Mouse (Mus musculus): ENCODE measurements around the gene Moxd1. TPM values are rescaled to one million over a fixed set of nuclear protein-coding genes. Genes with fewer than 3 reads are reported as not detected.
A peak's percentile ranks its signal among the peaks of the same experiment; 100 is the strongest.

Moxd1 gene
- total and polyA plus RNA-seq, 2 experiments: not detected

DNA sequence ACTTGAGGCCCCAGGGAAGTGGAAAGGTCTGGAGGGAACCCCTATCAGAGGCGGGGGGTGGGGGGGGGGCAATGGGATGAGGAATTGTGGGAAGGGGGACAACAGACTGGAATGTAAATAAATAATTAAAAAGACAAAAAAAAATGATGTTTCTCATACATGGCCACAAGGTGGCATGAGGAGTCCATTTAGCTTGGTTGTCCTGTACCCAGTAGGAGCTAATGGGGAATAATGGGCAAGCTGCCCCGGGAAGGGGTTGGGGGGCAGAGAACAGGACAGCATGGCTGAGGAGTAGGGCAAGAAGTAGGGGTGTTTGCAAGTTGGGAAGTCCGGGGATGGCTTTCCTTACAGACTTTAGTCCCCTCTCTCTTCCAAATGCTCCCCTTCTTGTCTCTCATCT, 109.5 kb downstream of the Moxd1 start:
- Histone ChIP-seq H3K27me3 (ENCODE audit: control insufficient read depth, insufficient read depth, low read length) (no peaks in the 10 kb centered on the region), H3K79me2 (ENCODE audit: control insufficient read depth, insufficient read depth, low read length) (no peaks in the 10 kb centered on the region), H3K27ac (replicated peaks; ENCODE audit: insufficient read depth, low read depth, low read length) (no peak overlapping the region), H3K4me1 (ENCODE audit: control insufficient read depth, insufficient read depth, low read length) (no peaks in the 10 kb centered on the region), H3K9ac (ENCODE audit: low read depth, low read length) (no peak overlapping the region), H3K4me3 (ENCODE audit: insufficient read depth, low read depth, low read length) (no peak overlapping the region), H3K36me3 (ENCODE audit: control insufficient read depth, insufficient read depth, low read length) (no peaks in the 10 kb centered on the region)
- WGBS: 57% methylated on average over 3 of the region's 3 CpGs
- TF ChIP-seq POLR2A (IDR thresholded peaks at IDR 0.05; ENCODE audit: extremely low read depth, insufficient read depth, low read length) (no peak), CTCF (IDR thresholded peaks at IDR 0.05; ENCODE audit: low read depth, low read length) (peak; percentile 36; the same call in 1 of the 2 replicates)
- DNase-seq (ENCODE audit: extremely low read depth, low read depth, low spot score): no peak

DNA sequence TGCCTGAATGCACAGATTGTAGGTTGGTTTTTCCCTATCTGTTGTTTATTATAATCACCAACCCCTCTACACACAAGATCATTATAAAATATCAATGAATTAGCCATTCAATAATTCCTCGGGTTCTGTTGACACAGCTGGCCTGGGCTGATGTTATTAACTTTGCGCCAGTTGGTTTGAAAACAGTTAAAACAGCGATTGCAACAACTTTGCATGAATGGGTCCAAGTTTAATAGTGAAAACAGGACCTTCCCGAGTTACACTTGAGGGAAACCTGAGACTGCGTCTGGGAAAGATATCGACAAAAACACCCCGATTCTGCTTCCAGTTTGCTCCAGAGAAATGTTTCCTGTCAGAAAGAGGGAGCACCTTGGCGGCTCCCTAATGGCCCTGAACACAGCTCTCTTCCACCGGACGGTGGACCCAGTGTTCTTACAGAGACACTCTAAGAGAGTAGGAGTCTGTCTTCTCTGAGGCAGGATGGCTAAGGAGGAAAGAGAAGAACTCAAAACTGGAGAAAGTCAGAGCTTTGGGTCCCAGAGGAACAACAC, 116.4 kb downstream of the Moxd1 start:
- no peaks in the 10 kb centered on the region for H3K27me3 ChIP-seq (ENCODE audit: control insufficient read depth, insufficient read depth, low read length)
- WGBS: 49% methylated on average over 10 of the region's 10 CpGs
- peaks cover 3% of the 10 kb centered on the region; the same call in 1 of the 2 replicates for H3K4me1 ChIP-seq (ENCODE audit: control insufficient read depth, insufficient read depth, low read length)
- H3K79me2 ChIP-seq (ENCODE audit: control insufficient read depth, insufficient read depth, low read length): no peaks in the 10 kb centered on the region
- TF ChIP-seq CTCF (IDR thresholded peaks at IDR 0.05; ENCODE audit: low read depth, low read length): no peak
- no peak for TF ChIP-seq POLR2A (IDR thresholded peaks at IDR 0.05; ENCODE audit: extremely low read depth, insufficient read depth, low read length)
- no peaks in the 10 kb centered on the region for H3K36me3 ChIP-seq (ENCODE audit: control insufficient read depth, insufficient read depth, low read length)
- DNase-seq (ENCODE audit: extremely low read depth, low read depth, low spot score): peak; percentile 61
- no peak overlapping the region for H3K27ac ChIP-seq (replicated peaks; ENCODE audit: insufficient read depth, low read depth, low read length)
- no peak overlapping the region for H3K4me3 ChIP-seq (ENCODE audit: insufficient read depth, low read depth, low read length)
- no peak overlapping the region for H3K9ac ChIP-seq (ENCODE audit: low read depth, low read length)

DNA sequence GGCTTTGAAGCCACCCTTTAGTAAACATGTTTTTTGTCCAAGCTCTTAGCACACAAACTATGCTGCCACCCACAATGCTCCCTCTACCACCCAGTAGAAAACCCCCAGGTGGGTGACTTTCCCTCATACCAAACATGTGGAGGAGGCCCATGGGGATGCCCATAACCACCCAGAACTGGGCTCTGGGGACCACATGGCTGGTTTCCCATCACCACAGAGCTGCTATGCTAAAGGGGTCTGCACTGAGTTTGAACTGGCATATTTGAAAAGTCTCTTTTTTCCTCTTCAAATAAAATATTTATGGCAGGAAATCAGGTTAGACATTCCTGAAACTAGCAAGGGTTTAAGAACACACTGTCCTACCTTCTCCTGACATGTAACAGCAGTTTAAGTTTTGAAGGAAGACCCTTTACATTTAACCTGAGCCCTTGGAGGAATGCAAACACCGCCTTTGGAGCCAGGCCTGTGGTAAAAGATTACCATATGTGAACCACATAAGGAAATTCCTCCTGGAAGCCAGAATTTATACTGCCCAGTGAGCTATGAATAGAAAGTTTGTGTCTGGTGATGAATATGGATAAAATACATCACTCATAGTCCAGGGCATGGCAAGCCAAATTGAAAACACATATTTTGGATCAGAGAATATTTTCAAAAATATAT, 117.4 kb downstream of the Moxd1 start:
- 70% methylated on average over 1 of the region's 1 CpGs for WGBS
- Histone ChIP-seq H3K27me3 (ENCODE audit: control insufficient read depth, insufficient read depth, low read length) (no peaks in the 10 kb centered on the region), H3K27ac (replicated peaks; ENCODE audit: insufficient read depth, low read depth, low read length) (no peak overlapping the region), H3K36me3 (ENCODE audit: control insufficient read depth, insufficient read depth, low read length) (no peaks in the 10 kb centered on the region), H3K79me2 (ENCODE audit: control insufficient read depth, insufficient read depth, low read length) (no peaks in the 10 kb centered on the region), H3K9ac (ENCODE audit: low read depth, low read length) (no peak overlapping the region), H3K4me1 (ENCODE audit: control insufficient read depth, insufficient read depth, low read length) (peaks cover 3% of the 10 kb centered on the region; the same call in 1 of the 2 replicates), H3K4me3 (ENCODE audit: insufficient read depth, low read depth, low read length) (no peak overlapping the region)
- no peak for DNase-seq (ENCODE audit: extremely low read depth, low read depth, low spot score)
- TF ChIP-seq CTCF (IDR thresholded peaks at IDR 0.05; ENCODE audit: low read depth, low read length) (no peak), POLR2A (IDR thresholded peaks at IDR 0.05; ENCODE audit: extremely low read depth, insufficient read depth, low read length) (no peak)

DNA sequence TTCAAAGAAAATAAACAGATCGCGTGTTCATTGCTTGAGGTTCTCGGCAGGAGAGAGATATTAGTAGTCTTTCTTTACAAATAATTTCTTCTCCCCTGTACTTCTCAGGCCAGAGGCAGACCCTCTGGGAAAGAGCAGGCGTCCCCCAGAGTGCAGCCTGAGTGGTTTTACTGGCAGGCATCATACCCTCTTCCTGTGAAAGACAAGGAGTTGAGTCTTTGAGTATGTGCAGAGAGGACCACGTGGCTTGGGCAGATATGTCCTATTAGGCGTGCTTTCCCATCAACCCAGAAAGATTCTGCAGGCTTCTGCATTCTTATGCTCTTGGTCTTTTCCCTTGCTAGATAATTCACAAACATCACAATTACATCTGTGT, 117.9 kb downstream of the Moxd1 start:
- Histone ChIP-seq H3K4me3 (ENCODE audit: insufficient read depth, low read depth, low read length) (no peak overlapping the region), H3K27me3 (ENCODE audit: control insufficient read depth, insufficient read depth, low read length) (no peaks in the 10 kb centered on the region)

DNA sequence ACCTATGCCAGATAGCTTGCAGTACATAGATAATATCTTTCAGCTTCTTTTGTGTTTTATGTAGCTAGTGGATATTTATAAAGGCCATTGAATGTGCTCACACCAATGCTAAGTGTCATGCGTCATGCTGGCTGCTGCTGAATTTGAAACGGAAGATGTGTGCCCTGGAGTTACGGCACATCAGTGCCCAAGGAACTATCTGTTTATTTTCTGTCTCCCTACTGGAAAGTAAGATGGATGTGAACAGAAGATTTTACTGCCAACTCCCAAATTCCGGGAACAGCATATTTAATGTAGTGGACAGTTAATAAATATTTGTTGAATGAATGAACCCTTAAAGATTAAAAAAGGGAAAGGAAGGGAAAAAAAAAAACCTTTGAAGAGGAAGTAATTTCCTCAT, 119.8 kb downstream of the Moxd1 start:
- Histone ChIP-seq H3K9ac (ENCODE audit: low read depth, low read length) (no peak overlapping the region), H3K79me2 (ENCODE audit: control insufficient read depth, insufficient read depth, low read length) (no peaks in the 10 kb centered on the region), H3K4me1 (ENCODE audit: control insufficient read depth, insufficient read depth, low read length) (peaks cover 3% of the 10 kb centered on the region; the same call in 1 of the 2 replicates), H3K27ac (replicated peaks; ENCODE audit: insufficient read depth, low read depth, low read length) (no peak overlapping the region), H3K4me3 (ENCODE audit: insufficient read depth, low read depth, low read length) (no peak overlapping the region), H3K27me3 (ENCODE audit: control insufficient read depth, insufficient read depth, low read length) (no peaks in the 10 kb centered on the region), H3K36me3 (ENCODE audit: control insufficient read depth, insufficient read depth, low read length) (no peaks in the 10 kb centered on the region)
- no peak for DNase-seq (ENCODE audit: extremely low read depth, low read depth, low spot score)
- TF ChIP-seq CTCF (IDR thresholded peaks at IDR 0.05; ENCODE audit: low read depth, low read length) (no peak), POLR2A (IDR thresholded peaks at IDR 0.05; ENCODE audit: extremely low read depth, insufficient read depth, low read length) (no peak)
- 75% methylated on average over 4 of the region's 4 CpGs for WGBS

More for the DNA sequence above, 117.9 kb downstream of the Moxd1 start:
- TF ChIP-seq CTCF (IDR thresholded peaks at IDR 0.05; ENCODE audit: low read depth, low read length) (no peak), POLR2A (IDR thresholded peaks at IDR 0.05; ENCODE audit: extremely low read depth, insufficient read depth, low read length) (no peak)
- WGBS: 84% methylated on average over 6 of the region's 6 CpGs
- Histone ChIP-seq H3K79me2 (ENCODE audit: control insufficient read depth, insufficient read depth, low read length) (no peaks in the 10 kb centered on the region), H3K9ac (ENCODE audit: low read depth, low read length) (no peak overlapping the region), H3K36me3 (ENCODE audit: control insufficient read depth, insufficient read depth, low read length) (no peaks in the 10 kb centered on the region), H3K4me1 (ENCODE audit: control insufficient read depth, insufficient read depth, low read length) (peaks cover 3% of the 10 kb centered on the region; the same call in 1 of the 2 replicates), H3K27ac (replicated peaks; ENCODE audit: insufficient read depth, low read depth, low read length) (no peak overlapping the region)
- no peak for DNase-seq (ENCODE audit: extremely low read depth, low read depth, low spot score)

Other genes starting within 250 kb of the Moxd1 start
- gene Taar6, start 237.9 kb upstream of the Moxd1 start, total RNA-seq (2014; rRNA removed): not detected in 2 replicates
- gene Taar6, start 237.9 kb upstream of the Moxd1 start, polyA plus RNA-seq (2012; rRNA removed): not detected in 2 replicates
- gene Taar7a, start 230.0 kb upstream of the Moxd1 start, total RNA-seq (2014; rRNA removed): not detected in 2 replicates
- not detected in 2 replicates for gene Taar7a, start 230.0 kb upstream of the Moxd1 start, polyA plus RNA-seq (2012; rRNA removed)
- gene Taar7b, start 223.6 kb upstream of the Moxd1 start, total RNA-seq (2014; rRNA removed): not detected in 2 replicates
- gene Taar7b, start 223.6 kb upstream of the Moxd1 start, polyA plus RNA-seq (2012; rRNA removed): not detected in 2 replicates
- gene Taar7d, start 196.3 kb upstream of the Moxd1 start, total RNA-seq (2014; rRNA removed): not detected in 2 replicates
- gene Taar7d, start 196.3 kb upstream of the Moxd1 start, polyA plus RNA-seq (2012; rRNA removed): not detected in 2 replicates
- not detected in 2 replicates for gene Taar7e, start 185.9 kb upstream of the Moxd1 start, total RNA-seq (2014; rRNA removed)
- not detected in 2 replicates for gene Taar7e, start 185.9 kb upstream of the Moxd1 start, polyA plus RNA-seq (2012; rRNA removed)
- gene Taar7f, start 174.0 kb upstream of the Moxd1 start, total RNA-seq (2014; rRNA removed): not detected in 2 replicates
- not detected in 2 replicates for gene Taar7f, start 174.0 kb upstream of the Moxd1 start, polyA plus RNA-seq (2012; rRNA removed)
- not detected in 2 replicates for gene Taar8a, start 147.0 kb upstream of the Moxd1 start, total RNA-seq (2014; rRNA removed)
- not detected in 2 replicates for gene Taar8a, start 147.0 kb upstream of the Moxd1 start, polyA plus RNA-seq (2012; rRNA removed)
- gene Taar8b, start 131.2 kb upstream of the Moxd1 start, total RNA-seq (2014; rRNA removed): not detected in 2 replicates
- not detected in 2 replicates for gene Taar8b, start 131.2 kb upstream of the Moxd1 start, polyA plus RNA-seq (2012; rRNA removed)
- gene Taar8c, start 121.6 kb upstream of the Moxd1 start, total RNA-seq (2014; rRNA removed): not detected in 2 replicates
- not detected in 2 replicates for gene Taar8c, start 121.6 kb upstream of the Moxd1 start, polyA plus RNA-seq (2012; rRNA removed)
- gene Taar9, start 114.0 kb upstream of the Moxd1 start, total RNA-seq (2014; rRNA removed): not detected in 2 replicates
- not detected in 2 replicates for gene Taar9, start 114.0 kb upstream of the Moxd1 start, polyA plus RNA-seq (2012; rRNA removed)
- gene Stx7, start 74.2 kb upstream of the Moxd1 start, total RNA-seq (2014; rRNA removed): 13.1 and 16.9 TPM in 2 replicates
- 19.2 and 22.5 TPM in 2 replicates for gene Stx7, start 74.2 kb upstream of the Moxd1 start, polyA plus RNA-seq (2012; rRNA removed)